Mouse (Mus musculus): Measurements from ENCODE around the gene Stra6. TPM values are rescaled to one million over a fixed set of nuclear protein-coding genes. Genes with fewer than 3 reads are reported as not detected.

The Stra6 gene
- total and polyA plus RNA-seq, 3 experiments: 0.08 to 0.09 (median 0.08) TPM

DNA sequence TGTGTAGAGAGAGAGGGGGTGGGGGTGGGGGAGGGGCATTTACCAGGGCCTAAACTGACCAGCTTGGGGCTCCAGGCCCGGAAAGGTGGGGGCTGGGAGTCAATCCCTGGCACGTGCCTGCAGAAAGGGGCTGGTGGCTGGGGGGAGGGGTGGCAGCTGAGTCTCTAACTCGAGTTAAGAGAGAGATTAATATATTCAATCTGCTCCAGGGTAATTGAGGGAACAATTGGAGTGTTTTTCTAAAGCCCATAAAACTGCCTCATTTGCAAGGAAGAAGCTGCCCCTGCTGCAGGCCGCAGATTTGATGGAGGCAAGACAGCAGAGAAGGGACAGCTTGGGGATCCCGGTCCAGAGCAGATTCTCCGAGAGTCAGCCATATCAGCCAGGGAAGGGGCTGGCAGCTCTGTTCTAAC is 49.3 kb downstream of the Stra6 start:
- Histone ChIP-seq H3K4me1 (ENCODE audit: control insufficient read depth in 1 of 2, insufficient read depth in 2 of 2) (peaks cover 12 to 50% of the 10 kb centered on the region in 2 experiments), H3K9ac (ENCODE audit: insufficient read depth, low read depth) (no peak overlapping the region), H3K79me2 (replicated peaks; ENCODE audit: control insufficient read depth, extremely low read depth, insufficient read depth, poor library complexity, severe bottlenecking) (no peaks in the 10 kb centered on the region), H3K36me3 (replicated peaks in 1 of 2; ENCODE audit: control insufficient read depth in 1 of 2, insufficient read depth in 1 of 2, low read length in 1 of 2) (no peaks in the 10 kb centered on the region), H3K9me3 (replicated peaks; ENCODE audit: low read length) (no peaks in the 10 kb centered on the region), H3K27me3 (replicated peaks) (no peaks in the 10 kb centered on the region), H3K4me2 (ENCODE audit: insufficient read depth, low read depth, poor library complexity, severe bottlenecking) (no peak overlapping the region), H3K4me3 (replicated peaks in 1 of 3; ENCODE audit: low read depth in 2 of 3, low read length in 2 of 3, poor library complexity in 1 of 3) (no peak overlapping the region), H3K27ac (ENCODE audit: insufficient read depth, low read depth) (no peak overlapping the region)
- dilution Hi-C loops (cut with MboI; ENCODE audit: extremely low pct_ligation_motif_present, extremely low pct_unique_long_range_greater_than_20kb, low sequenced_read_pairs): no loop called here
- in situ Hi-C loops (cut with MboI; ENCODE audit: low pct_ligation_motif_present, low pct_unique_long_range_greater_than_20kb, low sequenced_read_pairs): no loop called here
- no peak for DNase-seq (ENCODE audit: extremely low read depth)
- TF ChIP-seq E2F4 (IDR thresholded peaks at IDR 0.05; ENCODE audit: insufficient replicate concordance, low read depth, low read length) (no peak), ZNF384 (IDR thresholded peaks at IDR 0.05; ENCODE audit: low read depth, low read length) (no peak), POLR2A (IDR thresholded peaks at IDR 0.05; ENCODE audit: low read depth, low read length) (no peak), CHD2 (IDR thresholded peaks at IDR 0.05; ENCODE audit: low read length) (no peak), POLR2AphosphoS2 (IDR thresholded peaks at IDR 0.05; ENCODE audit: low read depth, low read length) (no peak), KAT2A (IDR thresholded peaks at IDR 0.05; ENCODE audit: insufficient replicate concordance, low read length) (no peak), MAX (IDR thresholded peaks at IDR 0.05; ENCODE audit: low read length) (no peak), SIN3A (IDR thresholded peaks at IDR 0.05; ENCODE audit: low read length) (no peak), PAX5 (IDR thresholded peaks at IDR 0.05; ENCODE audit: low read length) (no peak)

DNA sequence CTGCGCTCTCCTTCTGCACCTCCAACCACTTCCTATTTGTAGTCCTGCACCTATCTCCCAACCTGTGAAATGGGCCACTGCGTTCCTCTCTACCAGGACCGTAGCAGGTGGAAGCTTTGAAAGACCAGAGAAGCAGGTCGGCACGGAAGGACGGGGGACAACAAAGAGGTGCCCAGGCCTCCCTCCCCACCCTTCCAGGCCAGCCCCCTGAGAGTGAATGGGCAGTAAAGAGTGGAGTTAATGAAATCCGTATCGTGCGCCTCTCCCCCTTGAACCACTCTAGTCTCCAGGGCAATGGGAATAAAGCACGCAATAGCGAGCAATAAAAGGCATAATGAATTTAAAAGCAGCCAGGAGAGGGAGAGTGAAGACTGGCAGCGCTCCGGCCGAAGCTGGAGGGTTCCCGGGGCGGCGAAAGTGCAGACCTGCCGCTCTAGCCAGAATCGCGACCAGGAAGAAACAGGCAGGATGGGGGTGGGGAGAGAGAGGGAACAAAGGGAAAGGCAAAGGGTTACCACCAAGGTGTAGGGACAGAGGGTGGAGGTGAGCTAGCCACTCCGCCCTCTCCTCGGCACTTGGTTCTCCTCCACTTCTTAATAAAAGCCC is 49.8 kb downstream of the Stra6 start:
- TF ChIP-seq POLR2A (IDR thresholded peaks at IDR 0.05; ENCODE audit: low read depth, low read length) (no peak), MYC (IDR thresholded peaks at IDR 0.05; ENCODE audit: low read depth, low read length) (no peak), ZC3H11A (IDR thresholded peaks at IDR 0.05; ENCODE audit: low read depth, low read length) (no peak), POLR2AphosphoS2 (IDR thresholded peaks at IDR 0.05; ENCODE audit: low read depth, low read length) (no peak)
- no peak for DNase-seq (ENCODE audit: extremely low read depth)

DNA sequence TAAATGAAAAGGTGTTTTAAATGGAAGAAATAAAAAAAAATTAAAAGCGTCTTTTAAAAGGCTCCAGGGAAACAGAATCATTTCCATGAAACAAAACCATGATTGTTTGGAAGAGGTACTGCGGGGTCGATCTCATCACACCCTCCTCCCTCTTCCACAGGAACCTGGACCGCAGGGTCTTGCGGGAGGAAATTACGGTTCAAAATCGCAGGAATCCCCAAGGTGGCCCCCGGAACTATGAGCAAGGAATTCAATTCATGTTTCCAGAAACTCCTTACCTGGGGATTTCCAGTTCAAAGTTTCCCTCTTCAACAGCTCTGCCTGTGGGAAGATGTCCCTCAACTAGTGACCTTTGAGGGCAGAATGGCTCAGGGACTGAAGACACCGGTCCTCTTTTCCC is 50.4 kb downstream of the Stra6 start:
- no peak overlapping the region for H3K4me3 ChIP-seq (replicated peaks in 1 of 3; ENCODE audit: low read depth in 2 of 3, low read length in 2 of 3, poor library complexity in 1 of 3)
- no peaks in the 10 kb centered on the region for H3K9me3 ChIP-seq (replicated peaks; ENCODE audit: low read length)
- H3K4me2 ChIP-seq (ENCODE audit: insufficient read depth, low read depth, poor library complexity, severe bottlenecking): no peak overlapping the region
- H3K27ac ChIP-seq (ENCODE audit: insufficient read depth, low read depth): no peak overlapping the region
- in situ Hi-C loops (cut with MboI; ENCODE audit: low pct_ligation_motif_present, low pct_unique_long_range_greater_than_20kb, low sequenced_read_pairs) (no loop called here), dilution Hi-C loops (cut with MboI; ENCODE audit: extremely low pct_ligation_motif_present, extremely low pct_unique_long_range_greater_than_20kb, low sequenced_read_pairs) (no loop called here)
- no peak overlapping the region for H3K9ac ChIP-seq (ENCODE audit: insufficient read depth, low read depth)
- DNase-seq (ENCODE audit: extremely low read depth): no peak
- H3K27me3 ChIP-seq (replicated peaks): no peaks in the 10 kb centered on the region
- no peaks in the 10 kb centered on the region for H3K36me3 ChIP-seq (replicated peaks in 1 of 2; ENCODE audit: control insufficient read depth in 1 of 2, insufficient read depth in 1 of 2, low read length in 1 of 2)
- TF ChIP-seq BHLHE40 (IDR thresholded peaks at IDR 0.05; ENCODE audit: low read depth, low read length): no peak
- TF ChIP-seq MXI1 (IDR thresholded peaks at IDR 0.05; ENCODE audit: low read depth, low read length): no peak
- no peak for TF ChIP-seq ETS1 (conservative IDR thresholded peaks at IDR 0.05; ENCODE audit: low read depth, low read length)
- TF ChIP-seq CTCF (conservative IDR thresholded peaks at IDR 0.05 in 1 of 2, IDR thresholded peaks at IDR 0.05 in 1 of 2; ENCODE audit: low read depth in 2 of 2, low read length in 2 of 2): no peak
- no peak for TF ChIP-seq CHD1 (IDR thresholded peaks at IDR 0.05; ENCODE audit: low read depth, low read length)
- no peak for TF ChIP-seq PAX5 (IDR thresholded peaks at IDR 0.05; ENCODE audit: low read length)
- TF ChIP-seq CHD2 (IDR thresholded peaks at IDR 0.05; ENCODE audit: low read length): no peak
- TF ChIP-seq ZC3H11A (IDR thresholded peaks at IDR 0.05; ENCODE audit: low read depth, low read length): no peak
- no peak for TF ChIP-seq RAD21 (IDR thresholded peaks at IDR 0.05; ENCODE audit: low read depth, low read length)
- TF ChIP-seq MAFK (IDR thresholded peaks at IDR 0.05; ENCODE audit: insufficient replicate concordance, low read length): no peak
- no peak for TF ChIP-seq POLR2A (IDR thresholded peaks at IDR 0.05; ENCODE audit: low read depth, low read length)
- TF ChIP-seq ZNF384 (IDR thresholded peaks at IDR 0.05; ENCODE audit: low read depth, low read length): no peak
- no peak for TF ChIP-seq USF1 (IDR thresholded peaks at IDR 0.05; ENCODE audit: low read depth, low read length)
- TF ChIP-seq IRF4 (IDR thresholded peaks at IDR 0.05; ENCODE audit: low read depth, low read length): no peak
- no peak for TF ChIP-seq MAX (IDR thresholded peaks at IDR 0.05; ENCODE audit: low read length)
- TF ChIP-seq KAT2A (IDR thresholded peaks at IDR 0.05; ENCODE audit: insufficient replicate concordance, low read length): no peak
- no peak for TF ChIP-seq ELF1 (IDR thresholded peaks at IDR 0.05; ENCODE audit: low read depth, low read length)
- H3K79me2 ChIP-seq (replicated peaks; ENCODE audit: control insufficient read depth, extremely low read depth, insufficient read depth, poor library complexity, severe bottlenecking): no peaks in the 10 kb centered on the region
- peaks cover 12 to 50% of the 10 kb centered on the region in 2 experiments for H3K4me1 ChIP-seq (ENCODE audit: control insufficient read depth in 1 of 2, insufficient read depth in 2 of 2)

More for the DNA sequence above, 49.8 kb downstream of the Stra6 start:
- Histone ChIP-seq H3K4me3 (replicated peaks in 1 of 3; ENCODE audit: low read depth in 2 of 3, low read length in 2 of 3, poor library complexity in 1 of 3) (no peak overlapping the region), H3K4me2 (ENCODE audit: insufficient read depth, low read depth, poor library complexity, severe bottlenecking) (no peak overlapping the region), H3K9ac (ENCODE audit: insufficient read depth, low read depth) (no peak overlapping the region), H3K27ac (ENCODE audit: insufficient read depth, low read depth) (no peak overlapping the region), H3K4me1 (ENCODE audit: control insufficient read depth in 1 of 2, insufficient read depth in 2 of 2) (peaks cover 12 to 50% of the 10 kb centered on the region in 2 experiments), H3K36me3 (replicated peaks in 1 of 2; ENCODE audit: control insufficient read depth in 1 of 2, insufficient read depth in 1 of 2, low read length in 1 of 2) (no peaks in the 10 kb centered on the region), H3K27me3 (replicated peaks) (no peaks in the 10 kb centered on the region), H3K9me3 (replicated peaks; ENCODE audit: low read length) (no peaks in the 10 kb centered on the region), H3K79me2 (replicated peaks; ENCODE audit: control insufficient read depth, extremely low read depth, insufficient read depth, poor library complexity, severe bottlenecking) (no peaks in the 10 kb centered on the region)
- dilution Hi-C loops (cut with MboI; ENCODE audit: extremely low pct_ligation_motif_present, extremely low pct_unique_long_range_greater_than_20kb, low sequenced_read_pairs) (no loop called here), in situ Hi-C loops (cut with MboI; ENCODE audit: low pct_ligation_motif_present, low pct_unique_long_range_greater_than_20kb, low sequenced_read_pairs) (no loop called here)

All from CH12.LX (cell line).